Mouse (Mus musculus) kidney, embryonic 15.5 days (tissue): Measurements from ENCODE around the gene 1700024G13Rik. TPM values are rescaled to one million over a fixed set of nuclear protein-coding genes. Genes with fewer than 3 reads are reported as not detected.
"Not testable (repeated sequence)": the region's sequence is repeated elsewhere in the genome, so short reads cannot be mapped to it uniquely, and the experiment has no call there.

Source experiments
- ATAC-seq: fragments of 200-750 bp; cut with Nextera tagmentation; replicated peaks from 2 replicates; pipeline ENCODE4 v1.8.0; 2017; ENCODE audit warnings: moderate TSS enrichment; ENCODE audit not compliant: low FRiP score
- H3K27ac ChIP-seq: fragments of 300-500 bp; sonication (generic); 2 replicates; pipeline ENCODE4 v1.5.1; 2015; ENCODE audit warnings: mild to moderate bottlenecking, inconsistent platforms
- H3K27me3 ChIP-seq: fragments of 300-500 bp; sonication (generic); 2 replicates; pipeline ENCODE4 v1.6.1; 2015; ENCODE audit warnings: inconsistent platforms
- H3K36me3 ChIP-seq: fragments of 300-500 bp; sonication (generic); 2 replicates; pipeline ENCODE4 v1.6.1; 2015; ENCODE audit warnings: inconsistent platforms
- H3K4me1 ChIP-seq: fragments of 300-500 bp; sonication (generic); 2 replicates; pipeline ENCODE4 v1.6.1; 2015; ENCODE audit warnings: inconsistent platforms
- H3K4me2 ChIP-seq: fragments of 300-500 bp; sonication (generic); 2 replicates; pipeline ENCODE4 v1.6.1; 2015; ENCODE audit warnings: moderate library complexity, mild to moderate bottlenecking, inconsistent platforms
- H3K4me3 ChIP-seq: fragments of 300-500 bp; sonication (generic); replicated peaks from 2 replicates; pipeline ENCODE4 v1.5.1; 2015; ENCODE audit warnings: mild to moderate bottlenecking, inconsistent platforms
- H3K9ac ChIP-seq: fragments of 300-500 bp; sonication (generic); 2 replicates; pipeline ENCODE4 v1.6.1; 2015; ENCODE audit warnings: mild to moderate bottlenecking, inconsistent platforms
- H3K9me3 ChIP-seq: fragments of 300-500 bp; sonication (generic); replicated peaks from 2 replicates; pipeline ENCODE4 v1.6.1; 2016; ENCODE audit warnings: inconsistent platforms
- WGBS: fragments of 180-500 bp; shearing (Covaris S2); methylation state at CpG from one replicate; pipeline ENCODE4 v1.1.7; 2015; ENCODE audit warnings: mixed read lengths; 5-methylcytosine and 5-hydroxymethylcytosine counted together
- polyA plus RNA-seq: library from polyadenylated mRNA; unstranded; fragments of >200 nt; fragmentation: Nextera tagmentation; extraction: Ambion mirVana; gene quantifications from 2 replicates; pipeline ENCODE4 v1.2.1, GENCODE M21; 2015

The 1700024G13Rik gene
- polyA plus RNA-seq: not detected in 2 replicates

- peak; percentile 91 for ATAC-seq
- H3K36me3 ChIP-seq: no peaks in the 10 kb centered on the region
- H3K4me3 ChIP-seq: no peak within 1 kb of the TSS
- H3K27ac ChIP-seq: no peak within 1 kb of the TSS
- peak within 1 kb of the TSS; percentile 36 for H3K4me2 ChIP-seq
- H3K9ac ChIP-seq: no peak within 1 kb of the TSS
- H3K9me3 ChIP-seq: no peaks in the 10 kb centered on the region
- 2% methylated on average over 13 of the region's 13 CpGs for WGBS
- H3K4me1 ChIP-seq: peaks cover 6% of the 10 kb centered on the region; the same call in 1 of the 2 replicates
- H3K27me3 ChIP-seq: 0 out of 2 replicates have a peak, but pooled peaks cover 5% of the 10 kb centered on the region
Observed at GRCm38 (mm10) chr14:32388196-32388595, at the start of gene 1700024G13Rik. Gene 1700024G13Rik, minus strand, starts transcription at chr14:32388391.

GRCm38 (mm10) chr14:32437352-32437793 is 49.2 kb upstream of the 1700024G13Rik start:
- H3K4me3 ChIP-seq: no peak overlapping the region
- no peak overlapping the region for H3K4me2 ChIP-seq
- 37% methylated on average over 5 of the region's 5 CpGs for WGBS
- no peak for ATAC-seq
- no peaks in the 10 kb centered on the region for H3K4me1 ChIP-seq
- 0 out of 2 replicates have a peak, but pooled peaks cover 3% of the 10 kb centered on the region for H3K27me3 ChIP-seq
- H3K9me3 ChIP-seq: no peaks in the 10 kb centered on the region
- no peak overlapping the region for H3K9ac ChIP-seq
- H3K36me3 ChIP-seq: no peaks in the 10 kb centered on the region
- no peak overlapping the region for H3K27ac ChIP-seq

GRCm38 (mm10) chr14:32429030-32429602 is 40.9 kb upstream of the 1700024G13Rik start:
- H3K9ac ChIP-seq: no peak overlapping the region
- H3K4me1 ChIP-seq: no peaks in the 10 kb centered on the region
- H3K4me3 ChIP-seq: no peak overlapping the region
- no peaks in the 10 kb centered on the region for H3K9me3 ChIP-seq
- H3K27me3 ChIP-seq: peaks cover 5% of the 10 kb centered on the region; the same call in 1 of the 2 replicates
- H3K4me2 ChIP-seq: no peak overlapping the region
- no peak overlapping the region for H3K27ac ChIP-seq
- peak; percentile 64 for ATAC-seq
- H3K36me3 ChIP-seq: no peaks in the 10 kb centered on the region
- WGBS: 17% methylated on average over 8 of the region's 8 CpGs

- 90% methylated on average over 7 of the region's 7 CpGs for WGBS
Observed at GRCm38 (mm10) chr14:32423946-32424345, 35.8 kb upstream of the 1700024G13Rik start.

GRCm38 (mm10) chr14:32418747-32419146 is 30.6 kb upstream of the 1700024G13Rik start:
- no peak for ATAC-seq
- Histone ChIP-seq H3K27ac (no peak overlapping the region), H3K4me3 (no peak overlapping the region), H3K36me3 (no peaks in the 10 kb centered on the region), H3K4me1 (peaks cover 4% of the 10 kb centered on the region), H3K27me3 (0 out of 2 replicates have a peak, but pooled peaks cover 2% of the 10 kb centered on the region), H3K9ac (no peak overlapping the region), H3K9me3 (no peaks in the 10 kb centered on the region; the same call in 1 of the 2 replicates), H3K4me2 (no peak overlapping the region)
- WGBS: 47% methylated on average over 11 of the region's 11 CpGs

More at GRCm38 (mm10) chr14:32423946-32424345, 35.8 kb upstream of the 1700024G13Rik start:
- no peaks in the 10 kb centered on the region for H3K9me3 ChIP-seq
- H3K4me1 ChIP-seq: no peaks in the 10 kb centered on the region
- no peak overlapping the region for H3K4me3 ChIP-seq
- no peaks in the 10 kb centered on the region for H3K36me3 ChIP-seq
- ATAC-seq: no peak
- peaks cover 7% of the 10 kb centered on the region; the same call in 1 of the 2 replicates for H3K27me3 ChIP-seq
- H3K4me2 ChIP-seq: no peak overlapping the region
- no peak overlapping the region for H3K9ac ChIP-seq
- H3K27ac ChIP-seq: no peak overlapping the region

- 0 out of 2 replicates have a peak, but pooled peaks cover 3% of the 10 kb centered on the region for H3K27me3 ChIP-seq
- H3K9ac ChIP-seq: no peak overlapping the region
- 64% methylated on average over 5 of the region's 5 CpGs for WGBS
- H3K36me3 ChIP-seq: no peaks in the 10 kb centered on the region
- H3K4me3 ChIP-seq: no peak overlapping the region
- no peaks in the 10 kb centered on the region; the same call in 1 of the 2 replicates for H3K9me3 ChIP-seq
- H3K27ac ChIP-seq: no peak overlapping the region
- H3K4me1 ChIP-seq: 0 out of 2 replicates have a peak, but pooled peaks cover 2% of the 10 kb centered on the region
- no peak overlapping the region for H3K4me2 ChIP-seq
- no peak for ATAC-seq
Observed at GRCm38 (mm10) chr14:32412075-32412474, 23.9 kb upstream of the 1700024G13Rik start.

- H3K27ac ChIP-seq: no peak overlapping the region
- 0 out of 2 replicates have a peak, but pooled peaks cover 3% of the 10 kb centered on the region for H3K27me3 ChIP-seq
- H3K4me1 ChIP-seq: 0 out of 2 replicates have a peak, but pooled peaks cover 2% of the 10 kb centered on the region
- ATAC-seq: no peak
- 60% methylated on average over 5 of the region's 5 CpGs for WGBS
- no peaks in the 10 kb centered on the region for H3K9me3 ChIP-seq
- no peak overlapping the region for H3K4me2 ChIP-seq
- no peaks in the 10 kb centered on the region for H3K36me3 ChIP-seq
- H3K4me3 ChIP-seq: no peak overlapping the region
- no peak overlapping the region for H3K9ac ChIP-seq
Observed at GRCm38 (mm10) chr14:32410084-32410483, 21.9 kb upstream of the 1700024G13Rik start.

GRCm38 (mm10) chr14:32405399-32405798 is 17.2 kb upstream of the 1700024G13Rik start:
- H3K4me1 ChIP-seq, H3K36me3 ChIP-seq, H3K9ac ChIP-seq, H3K27ac ChIP-seq, H3K9me3 ChIP-seq, H3K4me2 ChIP-seq, H3K27me3 ChIP-seq, ATAC-seq, H3K4me3 ChIP-seq: not testable (repeated sequence)
- 33% methylated on average over 1 of the region's 1 CpGs for WGBS

GRCm38 (mm10) chr14:32381619-32382018 is 6.6 kb downstream of the 1700024G13Rik start:
- Histone ChIP-seq H3K27me3 (peaks cover 36% of the 10 kb centered on the region), H3K36me3 (no peaks in the 10 kb centered on the region), H3K27ac (no peak overlapping the region), H3K9me3 (no peaks in the 10 kb centered on the region), H3K9ac (no peak overlapping the region), H3K4me2 (no peak overlapping the region), H3K4me1 (0 out of 2 replicates have a peak, but pooled peaks cover 6% of the 10 kb centered on the region), H3K4me3 (no peak overlapping the region)
- ATAC-seq: no peak
- WGBS: 43% methylated on average over 15 of the region's 15 CpGs

GRCm38 (mm10) chr14:32381066-32381465 is 7.1 kb downstream of the 1700024G13Rik start:
- H3K4me1 ChIP-seq: 0 out of 2 replicates have a peak, but pooled peaks cover 6% of the 10 kb centered on the region

GRCm38 (mm10) chr14:32380099-32380480 is 8.1 kb downstream of the 1700024G13Rik start:
- no peaks in the 10 kb centered on the region for H3K9me3 ChIP-seq
- 0 out of 2 replicates have a peak, but pooled peaks cover 6% of the 10 kb centered on the region for H3K4me1 ChIP-seq
- 55% methylated on average over 3 of the region's 3 CpGs for WGBS
- peaks cover 36% of the 10 kb centered on the region for H3K27me3 ChIP-seq
- no peak overlapping the region for H3K4me3 ChIP-seq
- H3K4me2 ChIP-seq: no peak overlapping the region
- H3K27ac ChIP-seq: no peak overlapping the region
- no peak for ATAC-seq
- H3K9ac ChIP-seq: no peak overlapping the region
- no peaks in the 10 kb centered on the region for H3K36me3 ChIP-seq

More at GRCm38 (mm10) chr14:32381066-32381465, 7.1 kb downstream of the 1700024G13Rik start:
- no peak overlapping the region for H3K9ac ChIP-seq
- peaks cover 36% of the 10 kb centered on the region for H3K27me3 ChIP-seq
- no peak for ATAC-seq
- 19% methylated on average over 7 of the region's 7 CpGs for WGBS
- no peaks in the 10 kb centered on the region for H3K36me3 ChIP-seq
- no peak overlapping the region for H3K27ac ChIP-seq
- no peak overlapping the region for H3K4me2 ChIP-seq
- H3K9me3 ChIP-seq: no peaks in the 10 kb centered on the region
- no peak overlapping the region for H3K4me3 ChIP-seq

- 0 out of 2 replicates have a peak, but pooled peaks cover 6% of the 10 kb centered on the region for H3K4me1 ChIP-seq
- no peak overlapping the region for H3K9ac ChIP-seq
- H3K4me3 ChIP-seq: no peak overlapping the region
- no peak for ATAC-seq
- H3K4me2 ChIP-seq: peak overlapping the region; percentile 43
- no peaks in the 10 kb centered on the region for H3K36me3 ChIP-seq
- WGBS: 12% methylated on average over 22 of the region's 22 CpGs
- no peak overlapping the region for H3K27ac ChIP-seq
- peaks cover 36% of the 10 kb centered on the region for H3K27me3 ChIP-seq
- no peaks in the 10 kb centered on the region for H3K9me3 ChIP-seq
Observed at GRCm38 (mm10) chr14:32379395-32380098, 8.6 kb downstream of the 1700024G13Rik start.
